Mouse (Mus musculus): ENCODE data around the gene Olfr1511.
"Not testable (repeated sequence)": the region's sequence is repeated elsewhere in the genome, so short reads cannot be mapped to it uniquely, and the experiment has no call there.

Olfr1511 gene

DNA sequence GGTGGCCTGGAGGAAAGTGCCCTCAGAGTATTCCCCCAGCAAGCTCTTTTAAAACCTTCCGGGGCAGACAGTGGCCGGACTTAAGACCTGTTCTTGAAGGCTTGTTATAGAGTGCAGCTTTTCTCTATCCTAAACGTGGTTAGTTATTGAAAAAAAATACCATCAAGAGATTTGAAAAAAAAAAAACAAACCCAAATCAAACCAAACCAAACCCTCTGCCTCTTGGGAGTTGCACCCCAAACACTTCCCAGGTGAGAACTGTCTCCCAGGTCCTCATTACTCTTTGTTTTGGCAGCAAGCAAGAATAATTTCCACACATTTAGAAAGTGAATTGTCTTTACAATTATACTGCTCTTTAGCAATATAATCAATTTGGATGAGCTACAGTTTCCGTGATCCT lies at the start of gene Olfr1511:
Gene Olfr1511, minus strand, starts transcription at position 101 of the 400 bp plus-strand sequence.
- no peak for DNase-seq (ENCODE audit: inconsistent ontology term)

GRCm38 (mm10) chr14:52442690-52443089 lies 45.5 kb upstream of the Olfr1511 start, which contains the start of gene Olfr1509:
Gene Olfr1509 (plus strand): TSS chr14:52442990.
- no peak for DNase-seq (ENCODE audit: inconsistent ontology term)

GRCm38 (mm10) chr14:52427686-52428085 lies 30.5 kb upstream of the Olfr1511 start:
- DNase-seq (ENCODE audit: inconsistent ontology term): no peak

DNA sequence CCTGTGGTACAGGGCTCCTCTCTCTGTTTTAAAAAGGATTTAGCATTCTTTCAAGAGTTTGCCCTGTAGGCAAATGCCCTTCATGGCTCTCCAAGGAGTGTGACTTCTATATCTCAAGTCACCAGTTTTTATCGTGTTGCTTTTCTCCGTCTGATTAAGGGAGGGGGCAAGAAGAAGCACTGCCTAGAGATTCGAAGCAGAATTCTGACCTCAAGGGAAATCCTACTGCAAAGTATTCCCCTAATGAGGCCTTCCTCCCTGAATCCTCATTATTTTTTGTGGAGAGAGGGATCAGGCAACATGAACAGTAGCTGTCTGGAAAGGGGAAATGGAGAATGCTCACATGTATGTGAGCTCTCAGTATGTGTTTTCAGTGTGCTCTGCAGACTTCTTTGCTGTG lies 17.1 kb upstream of the Olfr1511 start, which contains the start of gene Olfr1510:
Gene Olfr1510, minus strand, starts transcription at position 101 of the 400 bp plus-strand sequence.
- no peak for DNase-seq (ENCODE audit: inconsistent ontology term)

DNA sequence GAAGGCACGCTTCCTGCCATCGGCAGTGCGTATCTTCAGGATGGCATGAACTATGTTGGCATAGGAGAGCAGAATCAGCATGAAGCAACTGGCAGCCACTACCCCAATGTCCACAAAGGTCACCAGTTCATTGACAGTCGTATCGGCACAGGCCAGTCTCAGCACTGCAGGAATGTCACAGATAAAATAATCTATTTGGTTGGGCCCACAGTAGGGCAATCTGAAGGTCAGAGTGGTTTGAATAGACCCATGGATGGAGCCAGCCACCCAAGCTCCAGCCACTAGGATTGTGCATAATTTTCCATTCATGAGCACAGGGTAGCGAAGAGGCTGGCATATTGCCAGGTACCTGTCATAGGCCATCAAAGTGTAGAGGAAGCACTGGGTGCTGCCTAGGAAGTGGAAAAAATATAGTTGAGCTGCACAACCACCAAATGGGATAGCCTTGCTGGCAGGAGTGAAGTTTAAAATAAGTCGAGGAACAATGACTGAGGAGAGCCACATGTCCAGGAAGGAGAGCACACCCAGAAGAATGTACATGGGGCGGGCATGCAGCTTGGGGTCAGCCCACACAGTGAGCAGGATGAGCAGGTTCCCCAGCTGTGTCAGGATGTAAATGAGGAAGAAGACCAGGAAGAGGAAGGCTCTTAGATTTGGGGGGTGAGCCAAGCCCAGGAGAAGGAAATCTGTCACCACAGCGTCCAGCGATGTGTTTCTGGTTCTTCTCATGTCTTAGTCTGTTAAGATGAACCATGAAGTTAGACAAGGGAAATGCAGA lies 13.2 kb upstream of the Olfr1511 start:
- not testable (repeated sequence) for DNase-seq (ENCODE audit: inconsistent ontology term)

GRCm38 (mm10) chr14:52390084-52390848 lies 6.9 kb downstream of the Olfr1511 start:
- not testable (repeated sequence) for DNase-seq (ENCODE audit: inconsistent ontology term)

- no peak for DNase-seq (ENCODE audit: inconsistent ontology term)
Measured at GRCm38 (mm10) chr14:52379068-52379467, 18.1 kb downstream of the Olfr1511 start, which contains the start of gene Olfr1512. Gene Olfr1512 (minus strand): TSS chr14:52379168.

DNA sequence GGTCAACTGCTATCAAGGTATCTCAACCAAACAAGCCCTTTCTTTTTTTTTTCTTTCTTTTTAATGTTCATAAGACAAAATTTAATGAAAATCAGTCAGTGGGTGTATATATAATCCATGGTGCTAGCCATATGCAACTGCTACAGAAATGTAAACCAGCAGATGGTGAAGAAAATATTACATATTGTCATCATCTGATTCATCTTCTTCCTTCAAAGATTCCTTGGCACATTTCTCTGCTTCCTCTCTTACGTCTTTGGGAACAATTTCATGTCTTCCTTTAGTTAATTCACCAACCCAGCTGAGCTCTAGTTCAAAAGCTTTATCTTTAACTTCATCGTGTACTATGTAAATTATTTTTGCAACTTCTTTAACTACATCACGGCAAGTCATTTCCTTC lies 28.4 kb downstream of the Olfr1511 start:
- DNase-seq (ENCODE audit: inconsistent ontology term): no peak

- DNase-seq (ENCODE audit: inconsistent ontology term): no peak
Measured at GRCm38 (mm10) chr14:52356308-52356707, 40.9 kb downstream of the Olfr1511 start, which contains the start of gene Olfr1513. Gene Olfr1513 (minus strand): TSS chr14:52356408.
